Mouse (Mus musculus): Measurements from ENCODE around the gene Spata18. TPM values are rescaled to one million over a fixed set of nuclear protein-coding genes. Genes with fewer than 3 reads are reported as not detected.
A peak's percentile ranks its signal among the peaks of the same experiment; 100 is the strongest.

Gene Spata18
- polyA plus RNA-seq, 1 experiment = 0.08 TPM

DNA sequence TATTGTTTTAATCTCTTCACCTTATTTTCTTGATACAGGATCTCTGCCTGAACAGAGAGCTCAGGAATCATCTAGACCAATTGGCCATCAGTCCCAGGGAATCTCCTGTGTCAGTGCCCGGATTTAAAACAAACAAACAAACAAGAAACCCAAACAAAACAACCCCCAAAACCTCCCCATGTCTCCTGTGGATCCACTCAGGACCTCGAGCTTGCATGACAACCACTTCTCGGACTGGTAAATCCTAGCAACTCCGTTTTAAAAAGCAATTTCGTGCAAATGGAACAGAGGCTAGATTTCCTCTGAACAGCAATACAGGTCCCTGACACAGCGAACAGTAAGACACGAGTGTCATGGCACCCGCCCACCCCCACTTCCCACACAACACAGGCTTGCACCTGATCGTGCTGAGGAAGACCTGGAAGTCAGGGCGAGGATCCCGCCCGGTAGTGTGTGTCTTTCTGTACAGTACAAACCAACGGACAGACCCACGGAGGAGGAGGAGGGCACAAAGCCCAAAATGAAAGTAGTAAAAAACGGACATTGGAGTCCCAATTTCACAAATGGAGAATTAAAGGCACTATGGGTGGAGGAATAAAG is 714 bp upstream of the Spata18 start:
- H3K27me3 ChIP-seq (replicated peaks; ENCODE audit: control insufficient read depth, insufficient read depth, low read length) = peaks cover 6% of the 10 kb centered on the region; the same call in 1 of the 2 replicates

DNA sequence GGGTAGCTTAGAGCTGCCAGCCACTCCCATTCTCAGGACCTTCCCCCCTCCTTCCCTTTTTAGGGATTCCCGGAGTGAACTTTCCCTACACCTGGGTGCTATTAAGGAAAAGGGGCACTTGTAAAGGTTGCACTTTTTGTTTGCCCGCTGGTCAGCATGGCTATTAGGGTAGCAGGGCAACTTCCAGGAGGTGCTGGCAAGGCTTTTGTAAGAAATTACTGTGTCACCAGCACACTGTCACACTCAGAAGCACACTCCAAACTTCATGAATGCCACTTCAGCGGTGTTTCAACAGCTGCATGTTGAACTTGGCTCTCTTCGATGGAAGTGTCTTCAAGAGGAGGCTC is 649 bp downstream of the Spata18 start:
- no peaks in the 10 kb centered on the region for H3K36me3 ChIP-seq (ENCODE audit: control insufficient read depth, insufficient read depth, low read length)
- peaks cover 6% of the 10 kb centered on the region; the same call in 1 of the 2 replicates for H3K27me3 ChIP-seq (replicated peaks; ENCODE audit: control insufficient read depth, insufficient read depth, low read length)
- TF ChIP-seq POLR2A (IDR thresholded peaks at IDR 0.05; ENCODE audit: low read depth, low read length) = no peak
- no peak for TF ChIP-seq CTCF (conservative IDR thresholded peaks at IDR 0.05; ENCODE audit: insufficient read depth, insufficient read length, low read depth, low read length)
- H3K4me1 ChIP-seq (ENCODE audit: control insufficient read depth, insufficient read depth, low read length) = no peaks in the 10 kb centered on the region
- 7% methylated on average over 4 of the region's 4 CpGs for WGBS
- peak; percentile 55 for DNase-seq
- no peak overlapping the region for H3K4me3 ChIP-seq (ENCODE audit: insufficient read depth, low read depth, low read length)
- H3K27ac ChIP-seq (ENCODE audit: insufficient read depth, low read depth, low read length) = no peak overlapping the region

More for the DNA sequence above, 714 bp upstream of the Spata18 start:
- Histone ChIP-seq H3K4me3 (ENCODE audit: insufficient read depth, low read depth, low read length) (peak overlapping the region; percentile 46), H3K4me1 (ENCODE audit: control insufficient read depth, insufficient read depth, low read length) (no peaks in the 10 kb centered on the region), H3K27ac (ENCODE audit: insufficient read depth, low read depth, low read length) (no peak overlapping the region), H3K36me3 (ENCODE audit: control insufficient read depth, insufficient read depth, low read length) (no peaks in the 10 kb centered on the region)
- no peak for DNase-seq
- WGBS = 2% methylated on average over 15 of the region's 15 CpGs
- TF ChIP-seq POLR2A (IDR thresholded peaks at IDR 0.05; ENCODE audit: low read depth, low read length) = no peak
- no peak for TF ChIP-seq CTCF (conservative IDR thresholded peaks at IDR 0.05; ENCODE audit: insufficient read depth, insufficient read length, low read depth, low read length)

DNA sequence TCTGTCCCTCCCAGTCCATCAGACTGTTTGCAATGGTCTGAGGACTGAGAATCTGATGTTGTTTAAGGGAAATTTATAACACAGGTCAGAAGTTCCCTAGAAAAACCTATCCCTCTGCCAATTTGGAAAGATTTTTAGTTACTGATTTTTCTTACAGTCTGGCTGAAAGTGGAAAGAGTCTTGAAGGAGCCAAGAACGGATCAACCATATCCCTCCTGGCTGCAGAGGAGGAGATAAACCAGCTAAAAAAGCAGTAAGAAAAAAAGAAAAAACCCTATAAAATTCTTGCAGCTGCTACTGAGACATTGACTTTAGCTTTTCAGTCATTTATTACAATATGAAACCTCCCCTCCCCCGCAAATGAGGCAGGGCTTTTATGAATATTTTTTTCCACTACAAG is 15.5 kb downstream of the Spata18 start:
- no peaks in the 10 kb centered on the region; the same call in 1 of the 2 replicates for H3K27me3 ChIP-seq (replicated peaks; ENCODE audit: control insufficient read depth, insufficient read depth, low read length)
- H3K4me3 ChIP-seq (ENCODE audit: insufficient read depth, low read depth, low read length) = no peak overlapping the region
- TF ChIP-seq CTCF (conservative IDR thresholded peaks at IDR 0.05; ENCODE audit: insufficient read depth, insufficient read length, low read depth, low read length) = no peak
- no peak for TF ChIP-seq POLR2A (IDR thresholded peaks at IDR 0.05; ENCODE audit: low read depth, low read length)
- H3K27ac ChIP-seq (ENCODE audit: insufficient read depth, low read depth, low read length) = no peak overlapping the region
- no peaks in the 10 kb centered on the region for H3K4me1 ChIP-seq (ENCODE audit: control insufficient read depth, insufficient read depth, low read length)
- DNase-seq = no peak
- no peaks in the 10 kb centered on the region for H3K36me3 ChIP-seq (ENCODE audit: control insufficient read depth, insufficient read depth, low read length)
- WGBS = 78% methylated on average over 2 of the region's 2 CpGs

DNA sequence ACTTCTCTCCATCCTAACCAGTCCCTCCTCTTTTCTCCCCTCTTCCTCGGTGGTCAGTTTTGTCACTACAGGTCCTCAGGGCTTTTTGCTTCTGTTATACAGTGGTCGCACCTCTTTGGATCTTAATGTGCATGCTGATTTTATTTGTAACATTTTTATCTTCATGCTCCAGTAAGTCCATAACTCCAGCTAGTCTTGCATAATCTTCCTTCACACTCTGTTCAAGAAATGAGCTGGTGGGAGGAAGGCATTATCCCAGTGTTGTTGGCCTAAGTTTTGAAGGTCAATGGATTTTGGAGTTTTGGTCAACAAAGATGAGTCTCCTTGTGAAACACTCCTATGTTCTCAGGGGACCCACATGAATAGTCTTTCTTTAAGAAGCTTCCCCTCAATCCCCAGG is 16.7 kb downstream of the Spata18 start:
- 67% methylated on average over 2 of the region's 2 CpGs for WGBS
- no peak overlapping the region for H3K4me3 ChIP-seq (ENCODE audit: insufficient read depth, low read depth, low read length)

DNA sequence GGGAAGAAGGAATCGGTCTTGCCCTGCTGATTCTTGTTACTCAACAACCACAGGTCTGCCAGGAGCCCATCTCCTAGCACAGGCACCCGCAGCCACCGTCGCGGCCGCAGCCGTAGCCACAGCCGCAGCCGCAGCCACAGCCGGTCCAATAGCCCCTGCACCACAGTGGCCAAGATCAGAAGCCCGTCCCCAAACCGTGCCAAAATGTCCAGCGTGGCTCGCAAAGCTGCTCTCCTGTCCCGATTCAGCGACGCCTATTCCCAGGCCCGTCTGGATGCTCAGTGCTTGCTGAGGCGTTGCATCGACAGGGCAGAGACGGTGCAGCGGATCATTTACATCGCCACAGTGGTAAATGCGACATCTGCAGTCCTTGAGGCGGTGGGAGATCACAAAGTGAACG is 18.2 kb downstream of the Spata18 start:
- Histone ChIP-seq H3K27me3 (replicated peaks; ENCODE audit: control insufficient read depth, insufficient read depth, low read length) (no peaks in the 10 kb centered on the region; the same call in 1 of the 2 replicates), H3K4me3 (ENCODE audit: insufficient read depth, low read depth, low read length) (no peak overlapping the region), H3K4me1 (ENCODE audit: control insufficient read depth, insufficient read depth, low read length) (no peaks in the 10 kb centered on the region), H3K27ac (ENCODE audit: insufficient read depth, low read depth, low read length) (no peak overlapping the region), H3K36me3 (ENCODE audit: control insufficient read depth, insufficient read depth, low read length) (no peaks in the 10 kb centered on the region)
- 35% methylated on average over 26 of the region's 26 CpGs for WGBS
- no peak for DNase-seq
- TF ChIP-seq POLR2A (IDR thresholded peaks at IDR 0.05; ENCODE audit: low read depth, low read length) (no peak), CTCF (conservative IDR thresholded peaks at IDR 0.05; ENCODE audit: insufficient read depth, insufficient read length, low read depth, low read length) (no peak)

More for the DNA sequence above, 16.7 kb downstream of the Spata18 start:
- TF ChIP-seq POLR2A (IDR thresholded peaks at IDR 0.05; ENCODE audit: low read depth, low read length) (no peak), CTCF (conservative IDR thresholded peaks at IDR 0.05; ENCODE audit: insufficient read depth, insufficient read length, low read depth, low read length) (no peak)
- Histone ChIP-seq H3K36me3 (ENCODE audit: control insufficient read depth, insufficient read depth, low read length) (no peaks in the 10 kb centered on the region), H3K4me1 (ENCODE audit: control insufficient read depth, insufficient read depth, low read length) (no peaks in the 10 kb centered on the region), H3K27ac (ENCODE audit: insufficient read depth, low read depth, low read length) (no peak overlapping the region), H3K27me3 (replicated peaks; ENCODE audit: control insufficient read depth, insufficient read depth, low read length) (no peaks in the 10 kb centered on the region; the same call in 1 of the 2 replicates)
- no peak for DNase-seq

DNA sequence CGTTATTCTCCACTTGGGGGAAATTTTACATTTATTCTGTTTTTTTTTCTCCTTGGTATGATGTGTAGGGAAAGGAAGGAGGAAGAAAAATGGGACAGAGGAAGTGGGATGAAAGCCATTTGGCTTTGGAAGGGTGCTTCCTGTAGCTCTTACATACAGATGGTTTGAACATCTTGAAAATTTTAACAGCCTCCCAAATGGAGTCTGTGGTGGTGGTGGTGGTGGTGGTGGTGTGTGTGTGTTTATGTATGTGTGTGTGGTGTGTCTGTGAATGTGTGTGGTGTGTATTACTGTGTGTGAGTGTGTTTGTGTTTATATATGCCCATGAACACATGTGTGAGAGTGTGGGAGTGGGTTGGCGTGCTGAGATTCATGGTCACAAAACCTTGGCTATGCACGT is 24.4 kb downstream of the Spata18 start:
- Histone ChIP-seq H3K27me3 (replicated peaks; ENCODE audit: control insufficient read depth, insufficient read depth, low read length) (no peaks in the 10 kb centered on the region), H3K27ac (ENCODE audit: insufficient read depth, low read depth, low read length) (no peak overlapping the region), H3K4me1 (ENCODE audit: control insufficient read depth, insufficient read depth, low read length) (no peaks in the 10 kb centered on the region), H3K4me3 (ENCODE audit: insufficient read depth, low read depth, low read length) (no peak overlapping the region), H3K36me3 (ENCODE audit: control insufficient read depth, insufficient read depth, low read length) (no peaks in the 10 kb centered on the region)
- no peak for DNase-seq
- 72% methylated on average over 3 of the region's 3 CpGs for WGBS
- TF ChIP-seq POLR2A (IDR thresholded peaks at IDR 0.05; ENCODE audit: low read depth, low read length) (no peak), CTCF (conservative IDR thresholded peaks at IDR 0.05; ENCODE audit: insufficient read depth, insufficient read length, low read depth, low read length) (no peak)

DNA sequence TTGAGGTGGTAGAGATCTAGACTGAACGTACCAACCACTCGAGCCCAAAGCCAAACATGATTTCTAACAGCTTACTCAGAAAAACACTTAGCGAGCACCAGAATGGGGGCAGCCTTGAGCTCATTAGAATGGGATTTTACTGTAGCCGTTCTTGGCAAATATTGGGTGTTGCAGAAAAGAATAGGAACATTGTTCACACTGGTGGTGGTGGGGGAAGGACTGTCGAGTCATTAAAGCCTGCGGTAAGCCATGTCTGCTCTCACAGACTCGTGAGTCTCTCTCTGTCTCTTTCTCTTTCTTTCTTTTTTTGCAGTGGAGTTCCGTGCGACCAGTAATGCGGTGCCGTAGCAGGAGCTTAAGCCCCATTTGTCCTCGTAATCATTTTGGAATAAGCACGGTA is 25.4 kb downstream of the Spata18 start:
- WGBS = 80% methylated on average over 13 of the region's 13 CpGs

More for the DNA sequence above, 25.4 kb downstream of the Spata18 start:
- H3K27ac ChIP-seq (ENCODE audit: insufficient read depth, low read depth, low read length) = no peak overlapping the region
- no peaks in the 10 kb centered on the region for H3K27me3 ChIP-seq (replicated peaks; ENCODE audit: control insufficient read depth, insufficient read depth, low read length)
- no peak for DNase-seq
- no peaks in the 10 kb centered on the region for H3K36me3 ChIP-seq (ENCODE audit: control insufficient read depth, insufficient read depth, low read length)
- H3K4me1 ChIP-seq (ENCODE audit: control insufficient read depth, insufficient read depth, low read length) = no peaks in the 10 kb centered on the region
- TF ChIP-seq CTCF (conservative IDR thresholded peaks at IDR 0.05; ENCODE audit: insufficient read depth, insufficient read length, low read depth, low read length) (no peak), POLR2A (IDR thresholded peaks at IDR 0.05; ENCODE audit: low read depth, low read length) (no peak)
- no peak overlapping the region for H3K4me3 ChIP-seq (ENCODE audit: insufficient read depth, low read depth, low read length)
